In genomic region chr13:35405384-35405783, GRCm38 (mm10) we compare ENCODE assay signal across 26 mouse cellular contexts.
DNase-seq lines count a peak whose midpoint lies in the region; ATAC-seq and TF ChIP-seq lines count a peak whose summit lies in the region.
"Had no signal": no experiment of that assay in that cellular context is flagged by ENCODE, and none has a peak within 500 bp of the region (broad histone marks: within the 10 kb centered on the region; RNA-seq: fewer than 3 reads in every experiment).

No protein-coding gene starts in this region.

- no peak for TF ChIP-seq CTCF in liver, adult 2 months (IDR thresholded peaks at IDR 0.05; ENCODE audit: low read depth, low read length)

- H3K27me3 ChIP-seq in heart, embryonic 11.5 days (ENCODE audit: control insufficient read depth, insufficient read depth, low read length) = no peaks in the 10 kb centered on the region
- no peaks in the 10 kb centered on the region for H3K27me3 ChIP-seq in liver, adult 2 months (ENCODE audit: control insufficient read depth, insufficient read depth, low read length)
- H3K27me3 ChIP-seq in intestine, embryonic 16.5 days (replicated peaks; ENCODE audit: control insufficient read depth, insufficient read depth, low read length) = no peaks in the 10 kb centered on the region
- H3K27me3 ChIP-seq: CH12.LX; embryonic facial prominence, embryonic 12.5 days; embryonic facial prominence, embryonic 15.5 days; heart, embryonic 13.5 days; hindbrain, embryonic 12.5 days; hindbrain, embryonic 15.5 days; Patski had no signal

- DNase-seq in adrenal gland, adult (ENCODE audit: inconsistent age in 2 of 2, low spot score in 1 of 2) = peak; percentile 56 to 86
- no peak for DNase-seq in adrenal gland, adult 18-20 months (ENCODE audit: low spot score in 2 of 2)
- peak; percentile 13 to 22 for DNase-seq in heart, adult 18-20 months
- peak; percentile 56 for DNase-seq in liver, adult 2 months (ENCODE audit: extremely low read depth, low read depth, low spot score)
- DNase-seq in liver = no peak
- no peak for DNase-seq in spleen, postnatal 14 days (ENCODE audit: low spot score in 2 of 2)
- DNase-seq: B cell, adult 2 months; cerebellum, adult 2 months; cerebellum, adult 9-11 months; cerebellum, postnatal 25 days; forebrain, postnatal 0 days; gastrocnemius, adult 2 months; gastrocnemius, postnatal 14 days; kidney, adult 11 months; kidney, adult 8-10 months had no signal

- no peaks in the 10 kb centered on the region for H3K36me3 ChIP-seq in heart, embryonic 11.5 days (ENCODE audit: control insufficient read depth, insufficient read depth, low read length)
- H3K36me3 ChIP-seq in liver, adult 2 months (ENCODE audit: control insufficient read depth, insufficient read depth, low read length) = no peaks in the 10 kb centered on the region
- no peaks in the 10 kb centered on the region for H3K36me3 ChIP-seq in intestine, embryonic 16.5 days (ENCODE audit: control insufficient read depth, insufficient read depth, low read length)
- H3K36me3 ChIP-seq: embryonic facial prominence, embryonic 12.5 days; embryonic facial prominence, embryonic 15.5 days; G1E; heart, embryonic 13.5 days; hindbrain, embryonic 12.5 days; hindbrain, embryonic 15.5 days had no signal

- H3K9ac ChIP-seq in heart, embryonic 11.5 days (ENCODE audit: low read depth, low read length) = no peak overlapping the region
- H3K9ac ChIP-seq in liver, adult 2 months (ENCODE audit: low read depth, low read length) = no peak overlapping the region
- H3K9ac ChIP-seq in intestine, embryonic 16.5 days (ENCODE audit: low read depth, low read length) = no peak overlapping the region
- H3K9ac ChIP-seq: embryonic facial prominence, embryonic 12.5 days; embryonic facial prominence, embryonic 15.5 days; forebrain, postnatal 0 days; heart, embryonic 13.5 days; hindbrain, embryonic 12.5 days; hindbrain, embryonic 15.5 days had no signal

- H3K9me3 ChIP-seq in heart, embryonic 11.5 days (replicated peaks; ENCODE audit: control insufficient read depth, low read length) = no peaks in the 10 kb centered on the region
- H3K9me3 ChIP-seq in intestine, embryonic 16.5 days (ENCODE audit: control insufficient read depth, low read length) = no peaks in the 10 kb centered on the region
- H3K9me3 ChIP-seq: embryonic facial prominence, embryonic 12.5 days; embryonic facial prominence, embryonic 15.5 days; G1E; heart, embryonic 13.5 days; hindbrain, embryonic 12.5 days; hindbrain, embryonic 15.5 days had no signal

- WGBS in heart, embryonic 11.5 days (ENCODE audit: insufficient replicate concordance) = 61% methylated on average over 1 of the region's 1 CpGs
- 7% methylated on average over 1 of the region's 1 CpGs for WGBS in liver, adult 2 months
- WGBS in intestine, embryonic 16.5 days = 83% methylated on average over 1 of the region's 1 CpGs

- H3K4me3 ChIP-seq in heart, embryonic 11.5 days (ENCODE audit: low read depth, low read length) = no peak overlapping the region
- no peak overlapping the region for H3K4me3 ChIP-seq in liver, adult 2 months (ENCODE audit: insufficient read depth, low read depth, low read length)
- H3K4me3 ChIP-seq in intestine, embryonic 16.5 days (ENCODE audit: low read length) = no peak overlapping the region
- H3K4me3 ChIP-seq: embryonic facial prominence, embryonic 12.5 days; embryonic facial prominence, embryonic 15.5 days; gastrocnemius, adult 2 months; heart, embryonic 13.5 days; hindbrain, embryonic 12.5 days; hindbrain, embryonic 15.5 days had no signal

- no peak for ATAC-seq in heart, embryonic 11.5 days (replicated peaks; ENCODE audit: insufficient number of reproducible peaks, low FRiP score, low TSS enrichment)
- no peak for ATAC-seq in intestine, embryonic 16.5 days
- ATAC-seq: forebrain, embryonic 14.5 days; forebrain, postnatal 0 days; Patski had no signal

- H3K4me1 ChIP-seq in heart, embryonic 11.5 days (ENCODE audit: control insufficient read depth, insufficient read depth, low read length) = no peaks in the 10 kb centered on the region
- peaks cover 2% of the 10 kb centered on the region; the same call in 1 of the 2 replicates for H3K4me1 ChIP-seq in liver, adult 2 months (ENCODE audit: control insufficient read depth, insufficient read depth, low read length)
- H3K4me1 ChIP-seq in intestine, embryonic 16.5 days (ENCODE audit: control insufficient read depth, insufficient read depth, low read length) = no peaks in the 10 kb centered on the region
- H3K4me1 ChIP-seq: embryonic facial prominence, embryonic 12.5 days; embryonic facial prominence, embryonic 15.5 days; heart, embryonic 13.5 days; hindbrain, embryonic 12.5 days; hindbrain, embryonic 15.5 days had no signal

- no peak overlapping the region for H3K27ac ChIP-seq in heart, embryonic 11.5 days (ENCODE audit: low read depth, low read length)
- H3K27ac ChIP-seq in liver, adult 2 months (replicated peaks; ENCODE audit: insufficient read depth, low read depth, low read length) = no peak overlapping the region
- no peak overlapping the region for H3K27ac ChIP-seq in intestine, embryonic 16.5 days (ENCODE audit: low read length)
- H3K27ac ChIP-seq: embryonic facial prominence, embryonic 12.5 days; embryonic facial prominence, embryonic 15.5 days; gastrocnemius, adult 2 months; heart, embryonic 13.5 days; hindbrain, embryonic 12.5 days; hindbrain, embryonic 15.5 days had no signal

- no peak overlapping the region for H3K4me2 ChIP-seq in heart, embryonic 11.5 days
- no peak overlapping the region for H3K4me2 ChIP-seq in intestine, embryonic 16.5 days (ENCODE audit: low read depth, low read length)
- H3K4me2 ChIP-seq: embryonic facial prominence, embryonic 12.5 days; embryonic facial prominence, embryonic 15.5 days; heart, embryonic 13.5 days; hindbrain, embryonic 12.5 days; hindbrain, embryonic 15.5 days had no signal

- no peaks in the 10 kb centered on the region for H3K79me2 ChIP-seq in liver, adult 2 months (ENCODE audit: control insufficient read depth, insufficient read depth, low read length)

- TF ChIP-seq POLR2A in liver, adult 2 months (IDR thresholded peaks at IDR 0.05; ENCODE audit: extremely low read depth, insufficient read depth, low read length) = no peak

Comparison
In these comparisons a context has a peak if more than half of its experiments do, and no peak if none do; other contexts are left out.
1. DNase-seq: peak in adrenal gland, adult (2 of 2), heart, adult 18-20 months (2 of 2) and liver, adult 2 months (single experiment); none in adrenal gland, adult 18-20 months (0 of 2), liver (single experiment) and spleen, postnatal 14 days (0 of 2).